Mouse (Mus musculus): Measurements from ENCODE around the gene Usp16. TPM values are rescaled to one million over a fixed set of nuclear protein-coding genes. Genes with fewer than 3 reads are reported as not detected.
"Not testable (repeated sequence)": the region's sequence is repeated elsewhere in the genome, so short reads cannot be mapped to it uniquely, and the experiment has no call there.

Usp16 gene
- polyA plus RNA-seq, 1 experiment from 2014 or later, result 41.0 TPM

GRCm38 (mm10) chr16:87492191-87492792 lies 37.8 kb downstream of the Usp16 start:
- not testable (repeated sequence) for H3K9ac ChIP-seq; H3K9me3 ChIP-seq; H3K4me1 ChIP-seq (replicated peaks); H3K4me2 ChIP-seq (replicated peaks); H3K27ac ChIP-seq; H3K27me3 ChIP-seq (replicated peaks); H3K4me3 ChIP-seq (replicated peaks); ATAC-seq
- 94% methylated on average over 12 of the region's 12 CpGs for WGBS
- H3K36me3 ChIP-seq, result peaks cover 34% of the 10 kb centered on the region

GRCm38 (mm10) chr16:87494955-87495655 lies 40.6 kb downstream of the Usp16 start:
- H3K27ac ChIP-seq, result peak overlapping the region; percentile 86
- peaks cover 13% of the 10 kb centered on the region for H3K36me3 ChIP-seq
- peak overlapping the region; percentile 59 for H3K4me2 ChIP-seq (replicated peaks)
- H3K4me1 ChIP-seq (replicated peaks), result peaks cover 7% of the 10 kb centered on the region; the same call in 1 of the 2 replicates
- H3K9me3 ChIP-seq, result no peaks in the 10 kb centered on the region
- no peak; the same call in 1 of the 2 replicates for ATAC-seq
- H3K27me3 ChIP-seq (replicated peaks), result no peaks in the 10 kb centered on the region
- WGBS, result under 1% methylated on average over 38 of the region's 39 CpGs
- H3K4me3 ChIP-seq (replicated peaks), result peak overlapping the region; percentile 94
- peak overlapping the region; percentile 98 for H3K9ac ChIP-seq

- Histone ChIP-seq H3K27ac (peak within 1 kb of the TSS; percentile 86), H3K9ac (peak within 1 kb of the TSS; percentile 98), H3K4me1 (replicated peaks) (peaks cover 7% of the 10 kb centered on the region; the same call in 1 of the 2 replicates), H3K4me3 (replicated peaks) (peak within 1 kb of the TSS; percentile 94), H3K27me3 (replicated peaks) (no peaks in the 10 kb centered on the region), H3K4me2 (replicated peaks) (peak within 1 kb of the TSS; percentile 59), H3K9me3 (no peaks in the 10 kb centered on the region), H3K36me3 (peaks cover 9% of the 10 kb centered on the region)
- under 1% methylated on average over 48 of the region's 48 CpGs for WGBS
- peak; percentile 97 for ATAC-seq
Measured at GRCm38 (mm10) chr16:87495716-87496447, 41.4 kb downstream of the Usp16 start, which contains the start of gene Cct8. Cct8 (minus strand) TSS chr16:87495873.

- Histone ChIP-seq H3K27me3 (replicated peaks) (no peaks in the 10 kb centered on the region), H3K9me3 (no peaks in the 10 kb centered on the region), H3K4me3 (replicated peaks) (peak overlapping the region; percentile 15; the same call in 1 of the 2 replicates), H3K4me1 (replicated peaks) (peaks cover 7% of the 10 kb centered on the region; the same call in 1 of the 2 replicates), H3K4me2 (replicated peaks) (peak overlapping the region; percentile 51), H3K9ac (no peak overlapping the region), H3K36me3 (0 out of 2 replicates have a peak, but pooled peaks cover 3% of the 10 kb centered on the region), H3K27ac (no peak overlapping the region)
- no peak for ATAC-seq
- WGBS, result 90% methylated on average over 2 of the region's 2 CpGs
Measured at GRCm38 (mm10) chr16:87496728-87497127, 42.2 kb downstream of the Usp16 start.

DNA sequence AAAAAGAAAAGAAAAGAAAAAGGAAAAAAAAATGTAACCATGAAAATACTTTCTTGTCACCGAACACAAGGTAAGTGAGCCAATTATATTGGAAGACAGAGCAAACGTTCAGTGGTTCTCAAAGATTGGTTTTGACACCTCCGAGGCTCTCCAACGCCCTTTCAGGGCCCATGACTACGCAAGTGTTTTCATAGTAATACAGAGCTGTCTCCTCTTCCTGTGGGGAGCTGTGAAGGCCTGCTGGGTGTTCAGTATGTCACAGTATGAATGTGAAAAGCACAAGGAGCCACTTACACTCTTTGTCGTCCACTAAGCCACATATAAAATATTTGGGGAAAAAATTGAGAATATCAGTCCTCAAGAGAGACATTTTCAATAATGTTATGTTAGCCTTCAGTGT lies 42.7 kb downstream of the Usp16 start:
- H3K36me3 ChIP-seq, result 0 out of 2 replicates have a peak, but pooled peaks cover 3% of the 10 kb centered on the region
- 90% methylated on average over 6 of the region's 6 CpGs for WGBS
- peak overlapping the region; percentile 51 for H3K4me2 ChIP-seq (replicated peaks)
- no peak overlapping the region for H3K4me3 ChIP-seq (replicated peaks)
- no peak overlapping the region for H3K27ac ChIP-seq
- H3K9ac ChIP-seq, result no peak overlapping the region
- H3K4me1 ChIP-seq (replicated peaks), result peaks cover 7% of the 10 kb centered on the region; the same call in 1 of the 2 replicates
- H3K9me3 ChIP-seq, result no peaks in the 10 kb centered on the region
- no peak for ATAC-seq
- H3K27me3 ChIP-seq (replicated peaks), result no peaks in the 10 kb centered on the region

DNA sequence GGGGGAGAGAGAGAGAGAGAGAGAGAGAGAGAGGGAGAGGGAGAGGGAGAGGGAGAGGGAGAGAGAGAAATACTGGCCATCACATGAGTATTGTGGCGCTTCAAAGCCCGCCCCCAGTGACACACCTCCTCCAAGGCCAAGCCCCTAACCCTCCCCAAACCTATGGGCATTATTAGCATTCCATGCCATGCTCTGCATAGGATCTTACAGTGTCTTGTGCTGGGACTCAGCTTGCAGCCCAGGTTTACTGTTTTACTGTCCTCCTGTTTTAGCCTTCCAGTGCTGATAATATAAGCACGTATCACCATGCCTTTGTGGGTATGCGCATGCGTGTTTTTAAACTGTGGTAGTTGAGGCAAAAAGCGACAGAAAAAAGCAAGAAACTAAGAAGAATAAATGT lies 45.1 kb downstream of the Usp16 start:
- Histone ChIP-seq H3K9me3 (no peaks in the 10 kb centered on the region), H3K9ac (no peak overlapping the region), H3K36me3 (no peaks in the 10 kb centered on the region), H3K27me3 (replicated peaks) (no peaks in the 10 kb centered on the region), H3K4me1 (replicated peaks) (peaks cover 2% of the 10 kb centered on the region; the same call in 1 of the 2 replicates), H3K4me3 (replicated peaks) (no peak overlapping the region), H3K27ac (no peak overlapping the region), H3K4me2 (replicated peaks) (no peak overlapping the region)
- WGBS, result 69% methylated on average over 6 of the region's 6 CpGs
- ATAC-seq, result no peak

DNA sequence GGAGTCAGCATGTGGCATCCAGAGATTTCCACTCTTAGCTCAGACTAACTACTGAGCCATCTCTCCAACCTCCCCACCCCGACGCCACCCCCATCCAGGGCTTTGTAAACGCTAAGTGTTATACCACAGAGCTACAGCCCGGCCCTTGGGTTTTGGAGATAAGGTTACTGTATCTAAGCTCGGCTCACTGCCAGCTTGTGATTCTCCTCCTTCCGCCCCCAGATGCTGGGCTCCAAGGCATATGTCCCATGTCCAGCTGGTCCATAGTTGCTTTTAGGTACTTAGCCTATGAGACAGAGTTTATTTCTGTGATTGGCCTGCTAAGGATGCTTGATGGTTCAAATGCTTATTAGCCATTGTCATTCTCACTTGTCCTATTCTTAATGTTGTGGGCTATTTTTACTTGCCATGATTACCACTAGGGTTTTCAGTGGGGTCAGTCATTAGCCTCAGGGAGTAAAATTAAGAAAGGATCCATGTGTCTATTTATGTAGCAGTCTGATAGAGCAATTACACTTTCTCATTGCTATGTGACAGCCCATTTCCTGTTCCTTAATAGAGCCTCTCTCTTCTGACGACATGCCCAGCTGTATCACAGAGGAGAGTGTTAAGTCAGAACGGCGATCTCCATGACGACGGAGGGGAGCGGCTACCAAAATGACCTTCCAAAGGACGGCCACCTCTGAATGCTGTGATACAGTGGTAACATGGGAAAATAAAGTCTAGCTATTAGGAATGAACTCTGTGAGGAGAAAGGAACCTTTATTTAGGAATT lies 47.0 kb downstream of the Usp16 start:
- no peak overlapping the region for H3K27ac ChIP-seq
- no peak overlapping the region for H3K9ac ChIP-seq
- H3K4me2 ChIP-seq (replicated peaks), result no peak overlapping the region
- H3K4me3 ChIP-seq (replicated peaks), result no peak overlapping the region
- WGBS, result 40% methylated on average over 13 of the region's 13 CpGs
- H3K27me3 ChIP-seq (replicated peaks), result no peaks in the 10 kb centered on the region
- peaks cover 2% of the 10 kb centered on the region; the same call in 1 of the 2 replicates for H3K4me1 ChIP-seq (replicated peaks)
- ATAC-seq, result peak; percentile 42; the same call in 1 of the 2 replicates
- H3K9me3 ChIP-seq, result no peaks in the 10 kb centered on the region
- no peaks in the 10 kb centered on the region for H3K36me3 ChIP-seq

DNA sequence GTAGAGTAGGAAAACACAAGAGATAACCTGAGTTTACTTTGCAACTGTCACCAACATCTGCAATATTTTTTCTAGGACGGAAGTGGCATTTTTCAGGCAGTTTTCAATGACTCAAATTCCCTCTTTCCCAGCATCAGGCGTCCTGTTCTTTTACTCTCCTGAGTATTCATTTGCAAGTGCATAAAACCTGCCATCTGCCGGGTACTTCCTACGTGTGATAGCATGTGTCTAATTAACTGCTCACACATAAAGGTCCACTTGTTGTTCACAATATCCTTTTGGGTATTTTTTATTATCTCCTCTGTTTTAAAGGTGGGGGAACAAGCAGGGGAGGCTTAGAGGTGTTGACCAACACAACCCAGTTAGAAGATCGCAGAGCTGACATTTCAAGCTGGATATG lies 57.2 kb downstream of the Usp16 start:
- H3K4me3 ChIP-seq (replicated peaks), result no peak overlapping the region
- H3K4me1 ChIP-seq (replicated peaks), result no peaks in the 10 kb centered on the region
- H3K27me3 ChIP-seq (replicated peaks), result no peaks in the 10 kb centered on the region
- no peak for ATAC-seq
- no peaks in the 10 kb centered on the region for H3K9me3 ChIP-seq
- H3K27ac ChIP-seq, result no peak overlapping the region
- no peaks in the 10 kb centered on the region for H3K36me3 ChIP-seq
- H3K9ac ChIP-seq, result no peak overlapping the region
- no peak overlapping the region for H3K4me2 ChIP-seq (replicated peaks)
- 87% methylated on average over 5 of the region's 5 CpGs for WGBS

GRCm38 (mm10) chr16:87512331-87512730 lies 57.8 kb downstream of the Usp16 start:
- Histone ChIP-seq H3K27me3 (replicated peaks) (no peaks in the 10 kb centered on the region), H3K27ac (no peak overlapping the region), H3K36me3 (no peaks in the 10 kb centered on the region), H3K9ac (no peak overlapping the region), H3K4me2 (replicated peaks) (no peak overlapping the region), H3K4me3 (replicated peaks) (no peak overlapping the region), H3K9me3 (no peaks in the 10 kb centered on the region), H3K4me1 (replicated peaks) (no peaks in the 10 kb centered on the region)
- 93% methylated on average over 14 of the region's 14 CpGs for WGBS
- ATAC-seq, result no peak

DNA sequence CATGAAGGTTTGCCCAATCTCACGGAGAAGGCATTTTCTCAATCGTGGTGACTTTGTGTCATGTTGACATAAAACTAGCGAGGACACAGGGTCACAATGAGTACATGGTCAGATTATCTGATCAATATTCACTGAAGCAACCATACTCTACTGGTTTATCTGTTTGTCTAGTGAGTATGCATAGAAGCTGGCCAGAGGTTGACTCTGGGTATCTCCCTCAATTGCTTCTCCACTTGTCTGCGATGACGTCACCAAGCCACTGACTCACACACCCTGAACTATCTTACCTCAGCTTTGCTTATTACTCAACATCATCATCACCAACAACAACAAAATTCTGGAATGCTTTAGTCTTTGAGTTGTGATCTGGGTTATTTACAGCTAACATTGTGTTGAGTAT lies 69.7 kb downstream of the Usp16 start:
- H3K4me3 ChIP-seq (replicated peaks), result no peak overlapping the region
- 65% methylated on average over 5 of the region's 5 CpGs for WGBS
- no peak for ATAC-seq
- no peaks in the 10 kb centered on the region for H3K36me3 ChIP-seq
- no peak overlapping the region for H3K27ac ChIP-seq
- H3K4me1 ChIP-seq (replicated peaks), result no peaks in the 10 kb centered on the region
- H3K4me2 ChIP-seq (replicated peaks), result no peak overlapping the region
- H3K27me3 ChIP-seq (replicated peaks), result no peaks in the 10 kb centered on the region
- no peak overlapping the region for H3K9ac ChIP-seq
- H3K9me3 ChIP-seq, result no peaks in the 10 kb centered on the region

DNA sequence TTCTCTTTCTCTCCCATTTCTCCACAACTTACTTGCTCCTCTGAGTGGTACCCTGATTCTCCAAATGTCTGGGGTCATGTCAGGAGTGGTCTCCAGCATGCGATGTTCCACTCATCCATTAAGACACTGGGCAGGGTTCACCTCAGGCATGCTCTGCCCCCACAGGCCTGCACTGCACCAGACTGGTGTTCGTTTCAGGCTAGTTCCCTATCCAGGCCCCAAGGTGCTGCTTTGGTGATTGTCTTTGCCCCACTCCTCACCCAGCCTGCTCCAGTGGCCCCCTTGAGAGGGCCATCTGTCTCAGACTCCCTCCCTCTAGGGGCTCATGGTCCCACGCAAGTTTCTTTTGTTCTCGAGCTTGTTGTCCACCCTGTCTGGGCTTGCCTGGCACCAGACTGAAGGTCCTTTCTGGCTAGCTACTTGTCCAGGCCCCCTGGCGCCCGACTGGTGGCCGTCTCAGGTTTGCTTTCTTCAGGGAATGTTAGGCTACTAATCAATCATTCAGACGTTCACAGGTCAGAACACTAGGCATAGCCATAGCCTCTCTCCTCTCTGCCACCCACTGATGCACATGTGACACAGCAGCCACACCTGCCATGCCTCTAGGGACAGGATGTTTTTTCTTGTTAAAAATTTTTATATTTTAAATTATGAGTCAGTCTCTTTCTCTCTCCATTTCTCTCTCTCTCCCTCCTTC lies 73.2 kb downstream of the Usp16 start:
- no peak for ATAC-seq
- Histone ChIP-seq H3K9ac (no peak overlapping the region), H3K9me3 (no peaks in the 10 kb centered on the region), H3K27ac (no peak overlapping the region), H3K4me1 (replicated peaks) (no peaks in the 10 kb centered on the region), H3K27me3 (replicated peaks) (no peaks in the 10 kb centered on the region), H3K4me2 (replicated peaks) (no peak overlapping the region), H3K36me3 (no peaks in the 10 kb centered on the region), H3K4me3 (replicated peaks) (no peak overlapping the region)
- 57% methylated on average over 8 of the region's 8 CpGs for WGBS

Data from intestine, embryonic 15.5 days (tissue).